Mouse (Mus musculus): ENCODE data around the gene Slc39a13.

- TF ChIP-seq CTCF (IDR thresholded peaks at IDR 0.05; ENCODE audit: control insufficient read depth, insufficient read depth, low read length) (no peak), POLR2A (IDR thresholded peaks at IDR 0.05; ENCODE audit: borderline replicate concordance, control insufficient read depth, low read depth, low read length) (no peak)
These were observed 39.0 kb upstream of the Slc39a13 start for GRCm38 (mm10) chr2:91109241-91109640.
